Mouse (Mus musculus) regulatory T cell (primary cell): ENCODE results near the gene Hydin.

Source experiments
- in situ Hi-C: fragments of 300-600 bp; cut with MboI, MseI; formaldehyde crosslinking; loops from one replicate; pipeline ENCODE4 v1.15.1; 2025; ENCODE audit warnings: high pct_unique_total_duplicates

Gene Hydin

GRCm38 (mm10) chr8:110629245-110630063 lies 362.7 kb downstream of the Hydin start:
- in situ Hi-C loops: loop anchor here (25.0 kb wide), 1 partner anchor 458 kb away; the partner anchor contains the start of genes Clec18a and Pdpr

GRCm38 (mm10) chr8:110630079-110630478 lies 363.3 kb downstream of the Hydin start:
- in situ Hi-C loops: loop anchor here (25.0 kb wide), 1 partner anchor 457 kb away; the partner anchor contains the start of genes Clec18a and Pdpr

- in situ Hi-C loops: loop anchor here (25.0 kb wide), 1 partner anchor 457 kb away; the partner anchor contains the start of genes Clec18a and Pdpr
Observed at GRCm38 (mm10) chr8:110630571-110631071, 363.8 kb downstream of the Hydin start.

GRCm38 (mm10) chr8:110631201-110631600 lies 364.4 kb downstream of the Hydin start:
- in situ Hi-C loops: loop anchor here (25.0 kb wide), 1 partner anchor 456 kb away; the partner anchor contains the start of genes Clec18a and Pdpr

GRCm38 (mm10) chr8:110633814-110634213 lies 367.0 kb downstream of the Hydin start:
- in situ Hi-C loops: loop anchor here (25.0 kb wide), 1 partner anchor 453 kb away; the partner anchor contains the start of genes Clec18a and Pdpr

- in situ Hi-C loops: loop anchor here (25.0 kb wide), 1 partner anchor 451 kb away; the partner anchor contains the start of genes Clec18a and Pdpr
Observed at GRCm38 (mm10) chr8:110636182-110636581, 369.4 kb downstream of the Hydin start.

- in situ Hi-C loops: loop anchor here (25.0 kb wide), 1 partner anchor 445 kb away; the partner anchor contains the start of genes Clec18a and Pdpr
Observed at GRCm38 (mm10) chr8:110642331-110642730, 375.6 kb downstream of the Hydin start.

GRCm38 (mm10) chr8:110643177-110643576 lies 376.4 kb downstream of the Hydin start:
- in situ Hi-C loops: loop anchor here (25.0 kb wide), 1 partner anchor 444 kb away; the partner anchor contains the start of genes Clec18a and Pdpr

GRCm38 (mm10) chr8:110644422-110644821 lies 377.6 kb downstream of the Hydin start:
- in situ Hi-C loops: loop anchor here (25.0 kb wide), 1 partner anchor 443 kb away; the partner anchor contains the start of genes Clec18a and Pdpr

- in situ Hi-C loops: loop anchor here (25.0 kb wide), 1 partner anchor 442 kb away; the partner anchor contains the start of genes Clec18a and Pdpr
Observed at GRCm38 (mm10) chr8:110644901-110645300, 378.1 kb downstream of the Hydin start.

GRCm38 (mm10) chr8:110645340-110645739 lies 378.6 kb downstream of the Hydin start:
- in situ Hi-C loops: loop anchor here (25.0 kb wide), 1 partner anchor 442 kb away; the partner anchor contains the start of genes Clec18a and Pdpr

GRCm38 (mm10) chr8:110646064-110646463 lies 379.3 kb downstream of the Hydin start:
- in situ Hi-C loops: loop anchor here (25.0 kb wide), 1 partner anchor 441 kb away; the partner anchor contains the start of genes Clec18a and Pdpr

GRCm38 (mm10) chr8:110648577-110648976 lies 381.8 kb downstream of the Hydin start:
- in situ Hi-C loops: loop anchor here (25.0 kb wide), 1 partner anchor 439 kb away; the partner anchor contains the start of genes Clec18a and Pdpr

GRCm38 (mm10) chr8:110649286-110649685 lies 382.5 kb downstream of the Hydin start:
- in situ Hi-C loops: loop anchor here (25.0 kb wide), 1 partner anchor 438 kb away; the partner anchor contains the start of genes Clec18a and Pdpr

GRCm38 (mm10) chr8:110650838-110651237 lies 384.1 kb downstream of the Hydin start:
- in situ Hi-C loops: no loop called here

- in situ Hi-C loops: no loop called here
Observed at GRCm38 (mm10) chr8:110651847-110652246, 385.1 kb downstream of the Hydin start.

GRCm38 (mm10) chr8:110654075-110655060 lies 387.6 kb downstream of the Hydin start:
- in situ Hi-C loops: no loop called here

- in situ Hi-C loops: no loop called here
Observed at GRCm38 (mm10) chr8:110655827-110656226, 389.1 kb downstream of the Hydin start.

- in situ Hi-C loops: no loop called here
Observed at GRCm38 (mm10) chr8:110657661-110658060, 390.9 kb downstream of the Hydin start.
